In genomic region chr5:118929037-118929436, GRCm38 (mm10) we compare ENCODE assay signal across 17 mouse cellular contexts.
DNase-seq lines count a peak whose midpoint lies in the region; ATAC-seq and TF ChIP-seq lines count a peak whose summit lies in the region.
"Had no signal": no experiment of that assay in that cellular context is flagged by ENCODE, and none has a peak within 500 bp of the region (broad histone marks: within the 10 kb centered on the region; RNA-seq: fewer than 3 reads in every experiment).

No protein-coding gene starts in this region.

- H3K9me3 ChIP-seq in heart, embryonic 12.5 days (replicated peaks): peaks cover 6% of the 10 kb centered on the region; the same call in 1 of the 2 replicates
- H3K9me3 ChIP-seq: forebrain, embryonic 13.5 days; hindbrain, embryonic 15.5 days; neural tube, embryonic 15.5 days had no signal

- H3K4me2 ChIP-seq in heart, embryonic 12.5 days: no peak overlapping the region
- H3K4me2 ChIP-seq: midbrain, embryonic 11.5 days had no signal

- H3K27me3 ChIP-seq in heart, embryonic 12.5 days (replicated peaks): peaks cover 29% of the 10 kb centered on the region
- H3K27me3 ChIP-seq in kidney, adult 2 months (replicated peaks; ENCODE audit: control insufficient read depth, insufficient read depth, low read length): peaks cover 2% of the 10 kb centered on the region; the same call in 1 of the 2 replicates

- peak; percentile 17 for DNase-seq in heart, postnatal 4 days
- no peak for DNase-seq in lung, adult 2 months
- no peak for DNase-seq in lung, postnatal 25 days (ENCODE audit: low spot score)
- peak; percentile 46 for DNase-seq in ES-CJ7 (ENCODE audit: low read depth, low spot score)
- peak; percentile 63 for DNase-seq in R1 (ENCODE audit: low read depth, low spot score)
- DNase-seq in kidney, adult 2 months: no peak
- DNase-seq: cerebellum, adult 9-10 months; embryo, embryonic 11 days; heart, postnatal 10 days; kidney, adult 9 months; spleen, adult 18-20 months had no signal

- H3K27ac ChIP-seq in heart, embryonic 12.5 days (ENCODE audit: poor library complexity, severe bottlenecking): no peak overlapping the region
- H3K27ac ChIP-seq in kidney, adult 2 months (ENCODE audit: insufficient read depth, low read depth, low read length): no peak overlapping the region
- H3K27ac ChIP-seq: forebrain, embryonic 13.5 days; hindbrain, embryonic 15.5 days; limb, embryonic 13.5 days; neural tube, embryonic 15.5 days had no signal

- no peak overlapping the region for H3K4me3 ChIP-seq in heart, embryonic 12.5 days
- H3K4me3 ChIP-seq in lung, adult 2 months (replicated peaks; ENCODE audit: extremely low read depth, low read depth, low read length): no peak overlapping the region
- H3K4me3 ChIP-seq in kidney, adult 2 months (ENCODE audit: insufficient read depth, low read depth, low read length): no peak overlapping the region
- H3K4me3 ChIP-seq: forebrain, embryonic 13.5 days; hindbrain, embryonic 15.5 days; limb, embryonic 13.5 days had no signal

- 91% methylated on average over 4 of the region's 4 CpGs for WGBS in heart, embryonic 12.5 days
- 96% methylated on average over 4 of the region's 4 CpGs for WGBS in lung, adult 2 months
- 98% methylated on average over 4 of the region's 4 CpGs for WGBS in kidney, adult 2 months

- no peak for TF ChIP-seq POLR2A in lung, adult 2 months (IDR thresholded peaks at IDR 0.05; ENCODE audit: borderline replicate concordance, extremely low read depth, low read depth, low read length)
- no peak for TF ChIP-seq POLR2A in kidney, adult 2 months (IDR thresholded peaks at IDR 0.05; ENCODE audit: low read depth, low read length)

- TF ChIP-seq CTCF in lung, adult 2 months (IDR thresholded peaks at IDR 0.05; ENCODE audit: insufficient read depth, low read length): 0 out of 2 replicates have a peak, but pooled peaks have one; percentile 13
- TF ChIP-seq CTCF in kidney, adult 2 months (conservative IDR thresholded peaks at IDR 0.05; ENCODE audit: insufficient read depth, insufficient read length, low read depth, low read length): no peak

- H3K4me1 ChIP-seq in heart, embryonic 12.5 days (replicated peaks): peaks cover 18% of the 10 kb centered on the region
- peaks cover 2% of the 10 kb centered on the region; the same call in 1 of the 2 replicates for H3K4me1 ChIP-seq in lung, adult 2 months (ENCODE audit: control insufficient read depth, insufficient read depth, low read length)
- no peaks in the 10 kb centered on the region for H3K4me1 ChIP-seq in kidney, adult 2 months (ENCODE audit: control insufficient read depth, insufficient read depth, low read length)

- no peaks in the 10 kb centered on the region for H3K36me3 ChIP-seq in heart, embryonic 12.5 days
- no peaks in the 10 kb centered on the region for H3K36me3 ChIP-seq in kidney, adult 2 months (ENCODE audit: control insufficient read depth, insufficient read depth, low read length)
- H3K36me3 ChIP-seq: hindbrain, embryonic 15.5 days; limb, embryonic 13.5 days; neural tube, embryonic 15.5 days had no signal

- H3K9ac ChIP-seq in heart, embryonic 12.5 days: no peak overlapping the region
- H3K9ac ChIP-seq: forebrain, embryonic 13.5 days; hindbrain, embryonic 15.5 days; limb, embryonic 13.5 days; neural tube, embryonic 15.5 days had no signal

- ATAC-seq in heart, embryonic 12.5 days (ENCODE audit: insufficient number of reproducible peaks, low FRiP score): no peak
- ATAC-seq: forebrain, embryonic 13.5 days had no signal

Comparison
In these comparisons a context has a peak if more than half of its experiments do, and no peak if none do; other contexts are left out.
1. DNase-seq: peak in heart, postnatal 4 days (single experiment), ES-CJ7 (single experiment) and R1 (single experiment); none in lung, adult 2 months (single experiment), lung, postnatal 25 days (single experiment) and kidney, adult 2 months (single experiment).